Mouse (Mus musculus): ENCODE data around the gene Prss56.

The Prss56 gene

DNA sequence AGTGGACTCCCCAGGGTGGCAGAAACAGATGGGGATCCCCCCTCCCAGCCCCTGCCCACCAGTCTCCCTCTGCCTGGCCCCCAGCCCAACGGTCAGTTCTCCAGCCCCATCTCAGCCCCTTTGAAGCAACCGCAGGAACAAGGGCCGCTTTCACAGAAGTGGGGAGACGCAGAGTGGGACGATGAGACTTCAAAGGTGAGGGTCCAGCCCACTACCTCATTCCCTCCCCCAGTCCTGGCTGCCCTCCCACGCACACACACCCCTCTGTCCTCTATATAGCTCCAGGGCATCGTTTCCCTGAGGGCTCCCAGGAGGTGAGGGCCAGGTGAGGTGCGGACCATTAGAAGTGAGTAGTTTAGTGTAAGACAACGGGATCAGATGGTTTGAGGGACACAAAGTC, at the start of gene Prss56:
TSS of gene Prss56 (plus strand) at position 301 of the 400 bp plus-strand sequence.
- no peak for DNase-seq

DNA sequence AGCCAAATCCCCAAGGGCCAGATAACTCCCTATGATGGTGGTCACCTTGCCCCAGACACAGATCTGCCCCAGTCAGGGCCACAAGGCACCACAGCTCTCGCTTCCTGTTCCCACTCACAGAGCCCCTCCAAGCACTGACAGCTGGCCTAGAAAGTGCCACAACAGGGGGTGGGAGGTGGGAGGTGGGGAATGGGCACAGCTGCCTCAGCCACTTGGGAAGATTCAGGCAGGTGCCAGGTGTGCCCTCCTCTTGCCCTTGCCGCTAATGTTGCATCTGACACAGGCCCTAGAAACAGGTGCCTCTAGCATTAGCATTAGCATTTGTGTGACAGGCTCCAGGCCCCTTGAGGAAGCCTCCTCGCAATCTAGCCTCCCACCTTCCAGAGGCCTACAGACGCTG, 41.6 kb upstream of the Prss56 start:
- DNase-seq: no peak

DNA sequence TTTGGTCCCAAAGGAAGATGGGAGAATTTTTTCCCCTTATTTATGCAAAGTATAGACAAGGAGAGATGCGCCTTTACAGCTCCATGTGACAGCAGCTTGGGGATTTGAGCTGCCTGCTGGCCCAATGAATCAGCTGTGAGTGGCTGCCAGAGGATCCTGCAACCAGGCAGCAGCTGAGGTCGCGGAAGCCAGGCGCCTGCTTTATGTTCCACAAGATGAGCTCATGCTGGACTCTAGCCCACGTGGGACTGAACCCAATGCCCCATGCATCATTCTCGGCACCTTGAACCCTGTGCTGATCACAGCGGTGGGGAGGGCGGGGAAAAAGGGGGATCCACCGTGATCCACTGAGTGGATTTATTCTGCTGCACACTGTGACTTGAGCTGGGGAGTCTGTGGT, 40.7 kb upstream of the Prss56 start:
- DNase-seq: no peak

DNA sequence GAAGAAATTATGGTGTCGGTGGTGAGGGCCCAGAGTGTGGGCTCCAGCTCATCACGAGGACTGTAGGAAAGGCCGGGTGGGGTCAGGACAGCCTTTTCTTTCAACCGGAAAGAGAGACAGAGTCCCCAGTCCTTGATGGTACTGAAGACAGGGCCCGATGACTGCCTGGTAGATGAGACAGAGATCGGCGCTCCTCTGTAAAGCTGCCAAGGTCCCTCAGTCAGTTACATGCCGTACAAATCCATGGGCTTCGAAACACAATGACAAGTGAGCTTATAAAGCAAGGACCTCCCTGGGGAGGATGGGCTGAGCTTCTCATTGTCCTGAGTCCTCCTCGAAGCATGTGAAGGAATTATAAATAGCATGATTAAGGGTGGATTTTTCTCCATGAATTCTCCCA, 40.0 kb upstream of the Prss56 start:
- DNase-seq: no peak

DNA sequence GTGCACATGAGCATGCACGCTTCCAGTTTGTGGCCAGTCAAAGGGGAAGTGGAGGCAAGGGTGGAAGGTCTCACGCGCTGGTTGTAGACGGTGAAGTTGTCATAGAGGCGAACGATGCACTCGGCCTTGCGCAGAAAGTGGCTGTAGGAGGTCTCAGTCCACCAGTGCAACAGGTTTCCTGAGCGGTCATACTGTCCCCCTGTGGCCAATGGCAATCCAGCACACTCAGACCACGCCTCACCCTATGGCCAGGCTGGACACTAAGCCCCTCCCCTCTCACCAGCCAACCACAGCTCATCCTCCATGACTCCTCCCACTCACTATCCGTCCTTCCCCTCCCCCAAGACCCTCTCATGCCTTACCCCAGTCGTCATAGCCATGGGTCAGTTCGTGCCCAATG, 33.7 kb upstream of the Prss56 start:
- DNase-seq: no peak

DNA sequence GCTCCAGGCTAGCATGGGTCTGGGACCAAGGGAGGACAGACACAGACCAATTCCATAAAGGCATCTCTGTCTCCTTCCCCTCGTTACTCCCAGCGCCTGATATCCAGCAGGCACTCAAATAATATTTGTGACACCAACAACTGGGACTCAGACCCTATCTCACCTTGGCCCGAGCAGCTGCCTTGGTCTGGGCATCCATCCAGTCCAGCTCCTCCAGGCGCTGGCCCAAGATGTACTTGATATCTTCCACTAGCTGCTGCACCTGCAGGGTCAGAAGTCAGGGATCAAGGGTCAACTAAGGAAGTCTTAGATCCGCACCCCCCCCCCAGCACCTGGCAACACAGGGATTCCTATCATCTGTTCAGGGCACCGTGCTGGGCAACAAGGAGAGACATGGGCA, 31.8 kb upstream of the Prss56 start:
- DNase-seq: no peak

DNA sequence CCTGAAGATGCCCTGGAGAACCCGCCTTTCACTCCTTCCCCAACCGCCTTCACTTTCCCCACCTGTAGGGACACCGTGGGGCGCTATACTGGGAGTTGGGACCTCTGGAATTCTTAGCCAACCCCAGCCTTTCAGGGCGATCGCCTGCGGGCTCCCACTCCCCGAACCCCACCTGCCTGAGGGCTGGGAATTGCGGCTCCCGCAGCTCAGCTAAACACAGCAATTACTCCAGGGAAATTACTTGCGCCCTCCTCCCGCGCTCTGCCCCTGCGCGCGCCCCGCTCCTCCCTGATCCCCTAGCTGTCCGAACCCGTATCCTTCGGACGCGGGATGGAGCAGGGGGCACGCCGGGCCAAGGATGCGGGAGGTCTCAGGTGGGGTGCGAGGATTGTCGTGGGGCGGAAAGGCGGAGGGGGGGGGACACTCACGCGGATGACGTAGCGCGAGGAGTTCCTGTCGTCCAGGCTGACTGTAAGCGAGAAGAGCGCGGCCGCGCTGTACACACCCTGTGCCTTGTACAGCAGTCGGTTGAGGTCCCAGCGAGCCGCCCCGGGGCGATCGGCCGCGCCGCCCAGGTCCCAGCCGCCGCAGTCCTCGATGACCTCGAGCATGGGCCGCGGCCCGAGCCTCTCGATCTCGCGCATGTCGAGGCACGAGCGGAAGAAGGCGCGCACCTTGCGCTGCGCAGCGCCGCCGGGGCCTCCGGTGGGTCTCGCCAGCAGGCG, 29.2 kb upstream of the Prss56 start:
- DNase-seq: no peak

- DNase-seq: no peak
These were observed 28.5 kb upstream of the Prss56 start for GRCm38 (mm10) chr1:87154501-87155120.

- no peak for DNase-seq
These were observed 27.4 kb upstream of the Prss56 start for GRCm38 (mm10) chr1:87155531-87156198.

DNA sequence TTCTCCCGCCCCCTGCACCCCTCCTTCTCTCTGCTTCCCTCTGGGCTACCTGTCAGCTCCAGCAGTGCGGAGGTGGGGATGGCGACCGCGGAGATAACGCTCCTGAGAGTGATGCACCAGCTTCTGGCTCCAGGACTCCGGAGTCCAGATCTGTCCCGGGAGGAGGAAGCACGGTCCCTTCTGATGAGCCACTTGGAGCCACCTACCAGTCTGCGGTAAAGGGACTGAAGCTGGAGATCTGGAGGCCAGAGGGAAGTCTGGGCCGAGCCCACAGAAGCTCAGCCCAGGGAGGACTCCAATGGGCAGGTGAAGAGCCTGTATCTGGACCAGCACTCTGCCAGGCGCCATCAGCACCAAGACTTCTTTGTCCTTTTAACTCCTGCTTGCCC, 26.9 kb upstream of the Prss56 start, which contains the start of gene Ecel1:
TSS of gene Ecel1 (minus strand) at position 323 of the 389 bp plus-strand sequence.
- DNase-seq: no peak

DNA sequence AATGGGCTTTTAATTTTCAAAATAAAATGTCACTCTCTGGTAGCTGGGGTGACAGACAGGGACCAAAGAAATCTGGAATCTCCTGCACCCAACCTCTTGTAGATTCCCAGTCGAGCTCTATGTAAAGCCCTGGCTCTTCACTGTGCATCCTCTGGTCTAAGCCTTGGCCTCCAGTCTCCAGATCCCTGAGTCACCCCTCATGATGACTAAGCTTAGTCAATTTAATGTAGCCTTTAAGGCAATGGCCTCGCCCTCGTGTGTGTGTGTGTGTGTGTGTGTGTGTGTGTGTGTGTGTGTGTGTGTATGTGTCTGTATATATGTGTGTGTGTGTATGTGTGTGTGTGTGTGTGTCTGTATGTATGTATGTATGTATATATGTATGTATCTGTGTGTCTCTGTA, 23.7 kb upstream of the Prss56 start:
- no peak for DNase-seq

GRCm38 (mm10) chr1:87164164-87164795, 18.8 kb upstream of the Prss56 start:
- DNase-seq: no peak

- no peak for DNase-seq
These were observed 18.3 kb upstream of the Prss56 start for GRCm38 (mm10) chr1:87164796-87165184.

- no peak for DNase-seq
These were observed 12.7 kb upstream of the Prss56 start for GRCm38 (mm10) chr1:87170458-87170857.

GRCm38 (mm10) chr1:87171312-87171711, 11.8 kb upstream of the Prss56 start:
- no peak for DNase-seq

GRCm38 (mm10) chr1:87172316-87172715, 10.8 kb upstream of the Prss56 start:
- DNase-seq: no peak

DNA sequence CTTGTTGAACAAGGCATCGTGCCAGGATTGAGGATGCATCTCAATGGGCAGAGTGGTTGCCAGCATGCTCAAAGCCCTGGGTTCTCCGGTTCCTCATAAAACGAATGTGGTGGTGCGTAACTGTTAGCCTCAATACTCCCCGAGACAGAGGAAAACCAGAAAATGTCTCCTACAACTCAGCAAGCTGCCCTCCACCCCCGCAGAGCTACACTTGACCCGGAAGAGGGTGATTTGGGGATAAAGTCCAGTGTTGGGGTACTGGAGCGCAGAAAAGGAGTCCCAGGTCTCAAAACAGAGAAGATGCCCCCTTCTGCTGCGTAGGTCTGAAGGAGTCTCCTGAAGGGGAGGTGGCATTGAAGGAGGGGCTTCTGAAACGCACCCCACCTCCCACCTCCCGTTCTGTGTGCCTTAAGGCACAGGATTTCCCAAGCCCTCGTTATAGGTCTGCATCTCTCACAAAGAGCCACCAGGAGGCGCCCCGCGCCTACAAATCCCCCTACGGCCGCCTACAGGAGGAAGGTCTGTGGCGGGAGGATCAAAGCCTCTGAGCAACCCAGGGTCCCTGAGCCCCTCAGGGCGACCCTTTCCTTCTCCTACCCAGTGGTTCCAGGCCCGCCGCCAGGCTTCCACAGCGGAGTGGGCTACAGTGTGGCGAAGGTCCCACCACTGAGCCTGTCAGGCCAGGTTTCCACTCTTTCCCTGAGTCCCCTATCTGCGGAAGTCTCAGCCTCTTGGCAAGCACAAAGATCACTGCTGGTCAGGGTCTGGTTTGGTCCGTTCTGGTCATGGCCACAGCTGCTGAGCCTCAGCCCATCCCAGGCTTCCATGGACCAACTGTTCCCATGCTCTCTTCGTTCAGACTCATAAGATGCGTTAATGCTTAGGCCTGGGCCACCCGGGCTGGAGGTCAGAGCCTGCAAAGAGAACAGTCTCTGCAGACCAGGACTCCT, 8.8 kb upstream of the Prss56 start:
- peak; percentile 67 for DNase-seq

- DNase-seq: no peak
These were observed 7.2 kb upstream of the Prss56 start for GRCm38 (mm10) chr1:87175852-87176292.

DNA sequence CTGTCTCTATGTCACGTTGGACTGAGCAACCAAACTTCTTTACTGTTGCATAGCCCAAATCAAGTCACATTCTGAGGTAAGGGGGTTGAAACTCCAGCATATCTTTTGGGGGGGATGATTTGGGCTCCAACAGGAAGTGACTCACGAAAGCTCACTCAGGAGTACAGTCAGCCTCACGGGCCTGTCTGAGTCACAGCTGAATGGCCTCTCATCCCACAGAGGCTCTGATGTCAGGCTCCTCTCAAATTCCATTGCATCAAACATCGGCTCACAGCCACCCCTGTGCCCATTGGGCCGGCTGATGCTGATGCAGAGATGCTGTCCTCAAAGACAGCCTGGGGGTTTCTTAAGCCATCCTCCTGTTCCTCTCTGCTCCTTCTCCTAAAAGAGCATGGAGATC, 2.2 kb upstream of the Prss56 start:
- DNase-seq: no peak

DNA sequence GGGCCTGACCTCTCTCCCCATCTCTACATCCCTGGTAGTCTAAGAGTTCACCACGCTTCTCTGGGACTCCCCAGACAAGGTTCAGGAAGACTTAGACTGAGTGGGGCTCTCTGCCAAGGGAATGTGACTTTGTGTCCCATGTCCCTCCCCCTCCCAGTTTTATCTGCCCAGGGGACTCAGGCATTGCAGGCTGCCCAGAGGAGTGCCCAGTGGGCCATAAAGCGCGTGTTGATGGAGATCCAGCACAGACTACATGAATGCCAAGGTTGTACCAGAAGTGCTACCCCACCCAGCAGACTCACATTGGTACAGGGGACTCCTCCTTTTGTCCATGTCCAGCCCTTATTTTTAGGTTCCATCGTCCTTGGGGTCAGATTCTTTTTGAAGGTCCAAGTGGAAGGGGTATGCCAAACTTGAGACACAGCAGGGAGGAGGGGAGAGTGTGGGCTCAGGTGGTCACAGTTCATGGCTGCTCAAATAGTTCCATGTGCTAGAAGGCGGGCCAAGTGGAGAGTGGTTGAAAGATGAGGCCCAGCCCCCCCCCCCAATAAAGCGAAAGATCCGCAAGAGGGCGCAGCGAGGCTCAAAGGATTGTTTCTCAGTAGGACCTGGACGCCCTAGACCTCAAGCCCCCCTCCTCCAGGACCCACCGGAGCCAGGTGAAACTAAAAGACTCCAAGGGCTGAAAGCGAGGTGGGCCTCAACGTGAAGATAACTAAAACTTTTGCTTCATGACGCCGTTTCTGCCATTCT, 1.1 kb downstream of the Prss56 start:
- DNase-seq: no peak

GRCm38 (mm10) chr1:87184751-87185139, 1.6 kb downstream of the Prss56 start:
- peak; percentile 72 for DNase-seq

DNA sequence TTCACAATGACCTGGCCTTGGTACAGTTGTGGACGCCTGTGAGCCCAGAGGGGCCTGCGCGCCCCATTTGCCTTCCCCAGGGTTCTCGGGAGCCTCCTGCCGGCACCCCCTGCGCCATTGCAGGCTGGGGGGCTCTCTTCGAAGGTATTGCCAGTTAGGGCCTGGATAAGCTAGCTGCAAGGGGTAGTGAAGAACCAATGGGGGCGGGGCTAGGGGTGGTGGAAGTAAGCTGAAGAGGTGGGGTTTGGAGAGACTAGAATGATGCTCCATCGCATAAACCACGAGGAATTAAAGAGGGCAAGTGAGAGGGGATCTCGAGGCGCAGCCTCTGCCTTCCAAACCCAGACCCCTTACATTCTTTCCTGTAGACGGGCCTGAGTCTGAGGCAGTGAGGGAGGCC, 2.4 kb downstream of the Prss56 start:
- DNase-seq: peak; percentile 11
